Mouse (Mus musculus) kidney, postnatal 14 days (tissue): Measurements from ENCODE around the gene Phf20.
A peak's percentile ranks its signal among the peaks of the same experiment; 100 is the strongest.
"Not testable (repeated sequence)": the region's sequence is repeated elsewhere in the genome, so short reads cannot be mapped to it uniquely, and the experiment has no call there.

ENCODE experiments used
- DNase-seq: peaks from one replicate; pipeline ENCODE4 v3.0.0; 2022; ENCODE audit warnings: mixed read lengths

The Phf20 gene

GRCm38 (mm10) chr2:156196302-156197128, at the start of gene Phf20:
TSS of gene Phf20 (plus strand) at chr2:156196466.
- peak; percentile 99 for DNase-seq

GRCm38 (mm10) chr2:156147316-156147915, 48.9 kb upstream of the Phf20 start:
- DNase-seq = no peak

- DNase-seq = no peak
These were observed 44.7 kb upstream of the Phf20 start for GRCm38 (mm10) chr2:156151538-156151937.

- no peak for DNase-seq
These were observed 30.8 kb upstream of the Phf20 start for GRCm38 (mm10) chr2:156165478-156165877.

- DNase-seq = no peak
These were observed 29.7 kb upstream of the Phf20 start for GRCm38 (mm10) chr2:156166557-156166956.

GRCm38 (mm10) chr2:156177079-156177478, 19.2 kb upstream of the Phf20 start:
- no peak for DNase-seq

- no peak for DNase-seq
These were observed 18.6 kb upstream of the Phf20 start for GRCm38 (mm10) chr2:156177651-156178050.

GRCm38 (mm10) chr2:156179046-156179795, 17.0 kb upstream of the Phf20 start:
- DNase-seq = peak; percentile 86

GRCm38 (mm10) chr2:156179796-156180093, 16.5 kb upstream of the Phf20 start:
- DNase-seq = no peak

- peak; percentile 100 for DNase-seq
These were observed 16.0 kb upstream of the Phf20 start, which contains the start of gene Rbm39 for GRCm38 (mm10) chr2:156180094-156180821. TSS of gene Rbm39 (minus strand) at chr2:156180238.

- DNase-seq = no peak
These were observed 15.3 kb upstream of the Phf20 start for GRCm38 (mm10) chr2:156180824-156181590.

GRCm38 (mm10) chr2:156181592-156181991, 14.7 kb upstream of the Phf20 start:
- DNase-seq = no peak

GRCm38 (mm10) chr2:156189241-156189640, 7.0 kb upstream of the Phf20 start:
- not testable (repeated sequence) for DNase-seq

GRCm38 (mm10) chr2:156190004-156190896, 6.0 kb upstream of the Phf20 start:
- no peak for DNase-seq

GRCm38 (mm10) chr2:156191540-156191939, 4.7 kb upstream of the Phf20 start:
- DNase-seq = no peak

- DNase-seq = no peak
These were observed 4.2 kb upstream of the Phf20 start for GRCm38 (mm10) chr2:156192068-156192467.

GRCm38 (mm10) chr2:156193066-156193862, 3.0 kb upstream of the Phf20 start:
- no peak for DNase-seq

- no peak for DNase-seq
These were observed 1.7 kb upstream of the Phf20 start for GRCm38 (mm10) chr2:156194571-156194970.

- no peak for DNase-seq
These were observed 1.1 kb downstream of the Phf20 start for GRCm38 (mm10) chr2:156197129-156197911.
